Mouse (Mus musculus) kidney, adult 2 months (tissue): ENCODE measurements at regions not wholly inside any gene's neighbourhood (a gene's known extent, or its start where the extent isn't known, plus 50 kb on each side); places are given as distances from the start of the nearest gene placed in this dataset.

Source experiments
- CTCF ChIP-seq: fragments of 200-500 bp; conservative IDR thresholded peaks from 2 replicates; pipeline ENCODE4 v1.5.1; 2011; ENCODE audit warnings: low read depth, mild to moderate bottlenecking, control low read depth, low read length, moderate library complexity, mixed read lengths; ENCODE audit not compliant: insufficient read depth, insufficient read length
- POLR2A ChIP-seq: fragments of 200-500 bp; IDR thresholded peaks from one replicate; pipeline ENCODE4 v1.6.1; 2011; ENCODE audit warnings: low read depth, low read length, control low read depth

GRCm38 (mm10) chr1:142985516-142985915 is 654.9 kb upstream of the B3galt2 start:
- TF ChIP-seq POLR2A (no peak), CTCF (no peak)
